Mouse (Mus musculus) 416B (cell line): ENCODE measurements at regions not wholly inside any gene's neighbourhood (a gene's known extent, or its start where the extent isn't known, plus 50 kb on each side); places are given as distances from the start of the nearest gene placed in this dataset.

Experiments
- DNase-seq: peaks from one replicate; pipeline ENCODE4 v3.0.0; 2011; ENCODE audit warnings: low read depth

DNA sequence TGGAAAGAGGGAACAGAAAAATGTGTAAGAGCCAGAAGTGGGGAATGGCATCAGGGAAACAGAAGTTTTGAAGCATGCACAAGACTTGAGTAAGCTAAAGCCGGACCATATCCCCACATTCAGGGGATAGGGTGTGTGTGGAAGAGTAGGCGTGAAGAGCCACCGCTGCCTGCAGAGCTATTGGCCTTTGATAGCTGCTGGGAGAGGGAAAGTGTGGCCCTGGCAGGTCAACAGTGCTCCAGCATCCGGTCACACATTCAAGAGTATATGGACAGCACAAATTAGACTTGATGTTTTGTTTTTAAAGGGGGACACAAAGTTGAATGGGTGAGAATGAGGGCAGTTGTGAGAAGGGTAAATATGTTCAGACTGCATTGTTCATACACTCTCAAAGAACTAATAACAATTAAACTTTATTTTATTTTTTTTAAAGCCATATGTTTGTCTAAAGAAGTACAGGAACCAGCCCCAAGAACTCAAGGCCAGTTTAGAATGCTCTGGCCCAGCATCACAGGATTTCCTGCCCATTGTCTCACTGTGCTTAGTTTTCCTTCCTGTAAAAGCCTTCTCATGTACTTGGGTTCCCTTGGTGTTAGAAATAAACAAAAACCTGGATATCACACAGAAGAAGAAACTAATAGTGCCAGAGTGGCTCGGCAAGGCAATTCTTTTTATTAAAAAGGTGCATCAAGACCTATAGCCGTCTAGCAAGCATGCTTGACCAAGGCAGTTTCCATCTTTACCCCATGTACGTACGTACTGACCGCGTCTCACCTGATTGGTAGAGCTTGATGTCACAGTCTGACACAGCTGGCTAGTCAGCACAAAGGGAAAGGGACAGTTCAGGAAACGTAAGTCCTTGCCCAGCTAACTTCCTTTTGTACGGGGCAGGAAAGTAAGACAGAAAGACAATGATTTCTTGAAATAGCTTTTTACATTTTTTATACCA, 144.6 kb upstream of the Rbbp6 start:
- no peak for DNase-seq

GRCm38 (mm10) chr7:122823429-122823828, 142.1 kb upstream of the Rbbp6 start:
- peak; percentile 20 for DNase-seq

- DNase-seq, result no peak
Observed at GRCm38 (mm10) chr7:122839091-122839490, 126.4 kb upstream of the Rbbp6 start.

- no peak for DNase-seq
Observed at GRCm38 (mm10) chr7:122844831-122845230, 120.7 kb upstream of the Rbbp6 start.

GRCm38 (mm10) chr7:122847376-122847775, 118.1 kb upstream of the Rbbp6 start:
- no peak for DNase-seq

GRCm38 (mm10) chr7:122873386-122873785, 92.1 kb upstream of the Rbbp6 start:
- DNase-seq, result no peak

DNA sequence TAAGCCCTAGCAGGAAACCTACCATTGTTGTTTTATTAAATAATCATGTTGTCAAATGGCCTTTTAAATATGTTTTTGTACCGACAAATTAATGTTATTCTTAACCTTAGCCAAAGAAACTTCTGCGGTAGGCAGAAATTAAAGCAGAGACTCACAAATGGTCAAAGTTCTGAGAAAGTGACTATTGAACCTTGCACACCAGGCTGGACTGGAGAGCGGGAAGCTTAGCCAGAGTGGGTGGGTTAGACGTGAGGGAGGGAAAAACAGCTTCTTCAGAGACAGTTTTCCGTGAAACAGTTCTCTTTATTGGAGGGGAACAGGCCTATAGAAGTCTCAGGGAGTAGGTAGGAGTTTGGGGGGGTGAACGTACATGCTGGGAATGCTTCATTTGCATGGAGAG, 89.2 kb upstream of the Rbbp6 start:
- DNase-seq, result no peak

DNA sequence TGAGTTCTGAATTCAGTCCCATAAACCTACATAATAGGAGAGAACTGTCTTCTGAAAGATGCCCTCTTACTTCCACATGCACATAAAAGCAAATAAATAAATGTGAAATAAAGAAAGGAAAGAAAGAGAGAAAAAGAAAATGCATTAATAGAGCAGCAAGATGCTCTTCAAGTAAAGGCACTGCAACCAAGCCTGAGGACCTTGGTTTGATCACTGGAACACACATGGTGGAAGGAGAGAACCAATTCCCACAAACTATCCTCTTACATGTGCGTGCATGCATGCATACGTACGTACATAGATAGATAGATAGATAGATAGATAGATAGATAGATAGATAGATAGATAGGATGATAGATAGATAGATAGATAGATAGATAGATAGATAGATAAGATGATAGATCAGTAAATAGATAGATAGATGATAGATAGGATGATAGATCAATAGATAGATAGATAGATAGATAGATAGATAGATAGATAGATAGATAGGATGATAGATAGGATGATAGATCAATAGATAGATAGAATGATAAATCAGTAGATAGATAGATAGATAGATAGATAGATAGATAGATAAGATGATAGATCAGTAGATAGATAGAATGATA, 83.5 kb upstream of the Rbbp6 start:
- peak; percentile 38 for DNase-seq

DNA sequence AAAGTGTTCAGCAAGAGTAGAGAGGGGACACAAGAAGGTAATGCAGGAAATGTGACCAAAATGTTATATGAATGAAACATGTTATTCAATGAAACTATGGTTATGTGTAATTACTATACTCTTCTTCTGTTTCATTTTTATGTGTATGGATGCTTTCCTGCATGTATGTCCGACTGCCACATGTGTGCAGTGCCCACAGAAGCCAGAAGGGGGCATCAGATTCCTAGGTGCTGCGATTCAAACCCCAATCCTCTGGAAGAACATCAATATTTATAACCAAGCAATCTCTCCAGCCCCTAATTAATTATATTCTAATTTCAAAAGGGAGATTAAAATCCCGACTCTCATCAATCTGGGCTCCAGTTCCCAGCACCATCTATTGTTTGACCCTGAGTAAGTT, 78.7 kb upstream of the Rbbp6 start:
- DNase-seq, result peak; percentile 20

GRCm38 (mm10) chr7:122897148-122897547, 68.3 kb upstream of the Rbbp6 start:
- no peak for DNase-seq

- no peak for DNase-seq
Observed at GRCm38 (mm10) chr7:122906056-122906455, 59.4 kb upstream of the Rbbp6 start.

DNA sequence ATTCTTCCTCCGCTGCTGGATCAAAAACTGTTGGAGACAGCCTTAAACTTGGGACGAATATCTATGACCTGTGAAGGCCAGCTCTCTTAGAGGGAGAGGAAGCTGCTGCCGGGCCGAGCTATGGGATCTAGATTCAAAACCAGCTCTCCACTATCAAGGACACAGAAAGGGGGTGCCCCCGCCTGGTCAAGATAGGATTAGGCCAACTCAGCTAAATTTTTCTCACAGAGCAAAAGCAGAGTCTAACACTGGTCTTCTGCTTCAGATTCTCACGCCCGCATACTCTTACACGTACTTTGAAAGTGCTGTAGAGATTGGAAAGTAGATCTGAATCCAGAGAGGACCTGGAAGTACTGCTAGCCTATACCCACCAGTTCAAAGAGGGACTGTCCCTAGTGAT, 56.2 kb upstream of the Rbbp6 start:
- DNase-seq, result no peak
